Mouse (Mus musculus) heart, adult 2 months (tissue): ENCODE data around the gene Zfp13.

Source experiments
- CTCF ChIP-seq: fragments of 200-600 bp; IDR thresholded peaks from 2 replicates; pipeline ENCODE4 v1.8.1; 2022; ENCODE audit warnings: antibody characterized with exemption, mild to moderate bottlenecking, moderate library complexity
- EP300 ChIP-seq: fragments of 200-500 bp; IDR thresholded peaks from 2 replicates; pipeline ENCODE4 v1.6.1; 2011; ENCODE audit warnings: low read depth, low read length, control low read depth; ENCODE audit not compliant: insufficient read depth
- POLR2A ChIP-seq: fragments of 200-500 bp; IDR thresholded peaks from 2 replicates; pipeline ENCODE4 v1.6.1; 2011; ENCODE audit warnings: mild to moderate bottlenecking, low read depth, low read length, control low read depth; ENCODE audit not compliant: insufficient read depth

DNA sequence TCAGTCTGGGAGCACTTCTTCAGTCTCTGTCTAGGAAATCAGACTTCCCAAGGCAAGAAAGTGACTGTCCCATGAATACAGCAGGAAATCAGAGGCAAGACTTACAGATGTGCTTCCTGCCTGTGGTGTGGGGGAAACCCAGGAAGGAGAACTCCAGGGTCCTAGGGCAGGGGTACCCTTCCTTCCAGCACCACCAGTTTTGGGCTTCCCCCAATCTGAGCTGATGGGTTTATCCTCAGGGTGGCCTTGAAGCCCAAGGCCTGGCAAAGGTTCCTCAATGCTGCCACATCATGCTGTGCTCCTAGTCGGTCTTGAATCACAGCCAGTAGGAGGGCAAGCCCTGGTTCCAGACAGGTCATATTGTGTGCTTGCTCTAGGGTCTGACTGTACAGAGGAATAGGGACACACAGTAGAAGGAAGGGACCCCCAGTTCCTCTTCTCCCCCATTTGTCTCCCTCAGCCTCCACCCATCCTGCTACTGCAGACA, 45.6 kb downstream of the Zfp13 start:
- TF ChIP-seq CTCF (no peak), POLR2A (no peak), EP300 (no peak)
